Mouse (Mus musculus) gastrocnemius, postnatal 4 days (tissue): Measurements from ENCODE around the gene Kcnab2. TPM values are rescaled to one million over a fixed set of nuclear protein-coding genes. Genes with fewer than 3 reads are reported as not detected.

ENCODE experiments used
- total RNA-seq, 2 experiments: library from RNA; stranded (reverse); gene quantifications; 2 replicates each; pipeline ENCODE4 v1.2.3; 2021

Gene Kcnab2
- total RNA-seq, 2 experiments from 2014 or later = 5.6 to 6.1 TPM

Other genes with a start within 250 kb of the Kcnab2 start
- 10 to 100 TPM; 47.5 to 49.4 TPM for gene Gpr153, start 203.6 kb downstream of the Kcnab2 start, total RNA-seq
- not detected for gene Hes3, start 186.2 kb downstream of the Kcnab2 start, total RNA-seq
- 10 to 100 TPM; 21.3 to 26.0 TPM for gene Icmt, start 180.6 kb downstream of the Kcnab2 start, total RNA-seq
- gene Rnf207, start 158.9 kb downstream of the Kcnab2 start, total RNA-seq = under 1 TPM in 1 of 2 experiments, not detected in 1; 0.32 TPM
- gene Rpl22, start 152.1 kb downstream of the Kcnab2 start, total RNA-seq = 100 to 1,000 TPM; 405 to 428 TPM
- gene Chd5, start 139.2 kb downstream of the Kcnab2 start, total RNA-seq = under 1 TPM; 0.18 to 0.27 TPM
- 1 to 10 TPM; 2.0 to 2.5 TPM for gene Nphp4, start 1.2 kb downstream of the Kcnab2 start, total RNA-seq